Mouse (Mus musculus) layer of hippocampus, adult 9-11 months (tissue): Measurements from ENCODE around the gene Tifa.

Experiments used
- DNase-seq: peaks from one replicate; pipeline ENCODE4 v3.0.0; 2022

Gene Tifa

DNA sequence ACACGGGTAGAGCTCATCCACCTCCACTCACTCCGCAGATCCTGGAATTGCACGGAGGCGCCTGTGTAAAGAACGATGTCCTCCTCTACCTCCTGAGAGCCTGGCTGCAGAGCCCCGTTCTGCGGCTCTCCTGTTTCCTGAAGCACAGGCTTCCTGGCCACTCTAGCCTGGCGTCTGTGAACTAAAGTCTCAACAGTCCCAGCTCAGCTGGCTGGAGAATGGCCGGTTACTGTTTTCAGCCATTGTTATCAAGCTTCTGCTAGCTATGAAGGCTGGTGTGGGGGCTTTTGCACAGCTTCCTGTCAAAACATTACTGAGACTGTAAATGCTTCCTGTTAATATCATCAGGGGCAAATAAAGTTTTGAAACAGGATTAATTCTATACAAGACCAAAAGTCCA is 82.0 kb downstream of the Tifa start:
- no peak for DNase-seq

DNA sequence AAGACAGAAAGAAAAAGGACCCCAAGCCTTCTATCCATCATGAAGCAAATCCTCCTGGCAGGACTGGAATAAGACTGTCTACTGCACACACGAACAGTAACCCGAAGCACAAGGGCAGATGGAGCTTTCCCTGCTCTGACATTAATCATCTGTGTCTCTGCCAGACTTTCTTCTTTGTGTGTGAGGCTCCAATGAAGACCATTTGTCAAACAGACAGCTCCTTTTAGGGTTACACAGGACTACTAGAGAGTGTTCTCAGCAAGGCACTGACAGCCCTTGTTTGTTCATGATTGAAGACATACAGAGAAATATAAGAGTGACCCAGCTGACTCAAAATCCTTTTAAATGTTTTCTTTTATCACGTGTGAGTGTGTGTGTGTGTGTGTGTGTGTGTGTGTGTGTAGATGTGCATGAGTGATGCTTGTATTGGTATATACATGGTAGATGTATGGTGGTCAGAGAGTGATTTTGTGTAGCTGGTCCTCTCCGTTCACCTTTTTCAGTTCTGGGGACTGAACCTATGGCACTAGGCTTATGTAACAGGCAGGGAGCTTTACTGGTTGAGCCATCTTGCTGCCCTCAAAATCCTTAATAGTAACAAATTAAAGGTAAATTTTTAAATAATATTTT is 84.8 kb downstream of the Tifa start:
- no peak for DNase-seq

DNA sequence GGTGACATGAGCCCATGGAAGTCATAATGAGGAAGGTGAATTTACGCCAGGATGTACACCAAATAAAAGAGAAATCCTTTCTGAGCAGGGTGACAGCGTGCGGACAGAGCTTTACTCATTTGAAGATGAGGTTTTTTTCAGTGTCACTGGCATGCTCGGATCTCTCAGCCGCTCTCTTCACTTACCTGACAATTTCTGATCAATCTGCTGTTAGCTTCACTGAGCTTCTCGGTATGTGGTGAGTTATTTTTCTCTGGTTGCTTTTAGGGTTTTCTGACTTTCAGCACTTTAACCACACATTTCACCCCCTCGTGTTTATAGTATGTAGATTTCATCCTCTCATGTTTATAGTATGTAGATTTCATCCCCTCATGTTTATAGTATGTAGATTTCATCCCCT is 85.5 kb downstream of the Tifa start:
- DNase-seq: no peak

DNA sequence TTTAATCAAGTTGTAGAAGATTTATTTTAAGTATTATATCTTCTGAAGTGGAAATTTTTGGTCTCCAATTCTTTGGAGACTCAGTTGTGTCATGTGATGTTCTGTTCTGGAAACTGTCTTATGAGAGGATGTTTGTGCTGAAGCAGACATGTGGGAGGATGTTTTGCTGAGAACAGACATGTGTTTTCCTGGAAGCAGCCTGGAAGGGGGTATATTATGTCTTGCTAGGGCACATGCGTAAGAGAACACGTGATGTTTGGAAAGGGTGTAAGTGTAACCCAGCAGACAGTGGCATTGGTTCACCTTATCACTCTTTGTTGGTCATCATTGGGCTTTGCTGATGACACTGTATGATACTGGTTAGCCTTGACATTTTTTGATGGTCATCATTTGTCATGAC is 85.9 kb downstream of the Tifa start:
- DNase-seq: no peak

DNA sequence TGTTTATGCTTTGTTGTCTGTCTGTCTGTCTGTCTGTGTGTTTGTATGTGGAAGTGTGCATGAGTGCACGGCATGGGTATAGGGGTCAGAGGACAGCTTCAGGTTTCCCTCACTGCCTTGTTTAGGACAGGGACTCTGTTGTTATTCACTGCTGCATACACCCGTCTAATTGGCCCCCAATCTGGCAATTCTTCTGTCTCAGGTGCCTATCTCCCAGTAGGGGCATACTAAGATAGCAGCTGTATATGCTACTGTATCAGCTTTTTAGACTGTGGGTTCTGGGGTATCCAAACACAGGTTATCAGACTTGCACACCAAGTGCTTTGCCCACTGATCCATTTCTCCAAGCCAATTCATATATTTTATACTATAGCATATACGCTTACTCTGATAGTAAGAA is 90.4 kb downstream of the Tifa start:
- DNase-seq: no peak

DNA sequence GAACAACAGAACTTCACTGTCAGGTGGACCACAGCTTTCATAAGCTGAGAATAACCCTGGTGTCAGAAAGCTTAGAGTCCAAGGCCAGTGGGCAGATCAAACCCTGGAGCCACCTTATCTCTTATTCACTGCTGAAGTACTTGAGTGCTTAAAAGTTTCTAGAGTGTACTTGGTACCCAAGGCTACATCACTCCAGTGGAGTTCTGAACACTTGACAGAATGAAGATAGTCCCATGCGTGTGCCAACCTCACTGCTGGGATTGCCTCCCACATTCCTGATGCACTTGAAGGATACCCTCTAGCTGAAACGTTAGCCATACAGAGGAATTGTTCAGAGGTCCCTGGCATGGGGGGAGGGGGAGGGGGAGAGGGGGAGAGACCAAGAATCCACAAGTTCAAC is 92.1 kb downstream of the Tifa start:
- DNase-seq: no peak
